Mouse (Mus musculus) adrenal gland, adult (tissue): ENCODE measurements around the gene Obscn.

Experiments
- DNase-seq, 2 experiments: peaks; one replicate each; pipeline ENCODE4 v3.0.0; 2022 to 2023; ENCODE audit warnings: low spot score in 1 of 2; ENCODE audit not compliant: inconsistent age in 2 of 2

Obscn gene

DNA sequence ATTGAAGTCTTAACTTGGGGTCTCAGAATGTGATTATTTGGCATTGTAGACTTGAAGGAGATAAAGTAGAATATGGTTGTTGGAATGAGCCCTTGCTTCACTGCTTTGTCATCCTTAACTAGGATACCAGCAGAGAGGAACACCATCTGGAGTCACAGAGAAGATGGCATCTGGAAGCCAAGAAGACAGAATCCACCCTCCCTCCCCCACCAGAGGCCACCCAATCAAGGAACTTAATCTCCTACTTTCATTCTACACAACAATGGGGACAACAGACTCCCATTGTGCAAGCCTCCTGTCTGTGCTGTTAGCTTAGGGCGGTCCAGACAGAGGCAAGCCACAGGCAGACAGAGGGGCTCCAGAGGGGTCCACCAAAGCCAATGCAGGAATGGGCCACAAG lies 67.8 kb downstream of the Obscn start:
- DNase-seq, result no peak

DNA sequence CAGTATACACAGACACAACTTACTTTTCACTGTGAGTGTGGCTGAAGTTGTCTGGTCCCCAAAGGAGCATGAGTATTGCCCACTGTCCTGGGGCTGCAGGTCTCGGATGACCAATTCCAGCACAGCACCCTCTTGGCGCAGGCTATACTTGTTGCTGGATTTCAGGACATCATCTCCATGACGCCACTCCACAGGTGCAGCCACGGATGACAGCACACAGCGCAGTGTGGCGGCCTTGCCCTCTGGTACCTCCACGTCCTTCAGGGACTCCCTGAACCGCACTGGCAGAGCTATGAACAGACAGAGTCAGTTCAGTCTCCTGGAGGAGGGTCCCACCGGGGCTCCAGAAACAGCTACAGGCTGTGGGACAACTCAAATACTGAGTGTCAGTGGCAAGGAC lies 68.3 kb downstream of the Obscn start:
- no peak for DNase-seq

DNA sequence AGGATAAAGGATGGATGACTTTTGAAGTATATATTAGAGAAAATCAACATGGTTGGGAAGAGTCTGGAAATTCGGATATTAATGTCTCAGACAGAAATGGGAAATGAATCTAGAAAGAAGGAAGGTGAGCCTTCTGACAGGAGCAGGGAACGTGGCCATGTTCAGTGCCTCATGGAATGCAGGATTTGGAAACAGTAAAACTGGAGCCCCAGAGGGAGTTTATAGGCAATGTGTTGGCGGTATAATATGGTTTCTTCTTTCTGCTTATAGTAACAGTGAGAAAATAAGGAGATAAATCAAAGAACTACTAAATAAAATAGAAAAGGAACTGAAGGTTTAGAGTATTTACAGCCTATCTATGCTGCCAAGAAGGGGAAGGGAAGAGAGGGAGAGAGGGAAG lies 78.2 kb downstream of the Obscn start:
- DNase-seq, result no peak

DNA sequence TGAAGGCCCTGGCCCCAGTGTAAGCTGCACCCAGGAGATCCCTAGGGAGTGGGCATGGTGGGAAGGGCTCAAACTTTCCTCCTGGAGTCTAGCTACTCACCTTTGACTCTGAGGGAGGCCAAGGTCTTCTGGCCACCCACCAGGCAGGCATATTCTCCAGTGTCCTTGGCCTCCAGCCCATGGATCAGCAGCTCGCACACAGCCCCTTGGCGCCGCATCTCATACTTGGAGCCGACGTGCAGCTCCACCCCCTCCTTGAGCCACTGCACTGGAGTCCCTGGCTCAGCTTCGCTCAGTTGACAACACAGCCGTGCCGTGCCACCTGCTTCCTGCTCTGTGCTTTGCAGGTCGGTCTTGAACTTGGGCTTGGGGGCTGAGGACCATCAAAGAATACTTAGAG lies 85.2 kb downstream of the Obscn start:
- peak in 1 of 2 experiments; percentile 37 for DNase-seq

DNA sequence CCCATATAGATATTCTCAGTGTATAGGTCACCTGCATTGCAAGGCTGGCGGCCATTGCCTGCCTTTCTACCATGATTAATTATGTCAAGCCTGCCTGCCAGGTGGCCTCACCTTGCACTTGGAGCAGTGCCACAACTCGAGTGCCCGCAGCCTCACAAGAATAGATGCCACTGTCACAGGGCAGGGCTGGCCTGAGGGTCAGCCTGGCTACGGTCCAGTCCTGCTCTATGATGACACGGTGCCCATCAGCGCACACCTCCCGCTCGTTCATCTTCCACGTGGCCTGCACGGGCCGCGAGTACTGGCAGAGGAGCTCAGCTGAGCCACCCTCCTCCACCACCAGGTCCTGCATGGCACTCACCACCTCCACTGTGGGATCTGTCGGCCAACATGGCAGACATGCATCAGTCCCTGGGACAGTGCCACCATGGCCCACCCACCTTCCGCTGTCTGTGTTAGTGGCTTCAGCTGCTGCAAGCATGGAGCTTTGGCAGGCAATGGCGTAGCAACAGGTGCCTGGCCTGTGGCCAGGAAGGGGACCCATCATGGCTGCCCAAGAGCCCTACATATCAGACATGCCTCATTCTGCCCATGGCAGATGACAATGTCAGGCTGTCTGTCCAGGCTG lies 91.4 kb downstream of the Obscn start:
- DNase-seq, result no peak

DNA sequence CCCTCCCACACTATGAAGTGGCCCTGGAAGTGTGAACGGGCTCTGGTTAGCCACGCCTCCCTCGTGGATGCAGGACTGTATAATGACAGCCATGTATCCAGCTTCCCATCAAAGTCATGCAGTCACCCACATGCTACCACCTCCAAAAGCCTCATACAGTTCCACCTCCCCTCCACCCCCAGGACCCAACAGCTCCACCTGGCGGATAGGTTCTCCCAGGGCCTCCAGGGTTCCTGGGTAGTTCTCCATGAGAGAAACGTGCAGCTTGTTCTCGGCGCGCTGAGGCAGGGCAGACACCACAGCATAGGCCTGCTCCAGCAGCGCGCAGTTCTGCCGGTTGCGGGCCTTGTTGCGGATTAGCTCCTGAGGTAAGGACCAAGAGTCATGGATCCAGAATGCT lies 107.2 kb downstream of the Obscn start:
- no peak for DNase-seq

DNA sequence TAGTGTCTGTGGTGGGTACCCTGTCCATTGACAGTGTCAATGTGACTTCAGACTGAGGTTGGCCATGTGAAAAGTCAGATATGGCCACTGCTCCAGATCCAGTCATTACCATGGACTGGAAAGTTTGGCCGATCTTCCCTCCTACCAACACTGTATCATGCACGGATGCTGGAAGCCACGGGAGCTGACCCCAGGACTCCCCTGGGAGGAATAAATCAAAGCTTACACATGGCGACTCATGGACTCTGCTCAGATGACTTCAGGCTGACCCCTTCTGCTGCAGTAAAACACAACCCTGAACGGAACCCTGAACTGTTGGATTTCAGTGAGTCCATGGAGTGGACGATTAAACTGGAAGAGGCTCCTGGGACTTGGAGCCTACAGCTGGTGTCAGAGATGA lies 109.8 kb downstream of the Obscn start:
- DNase-seq, result no peak

DNA sequence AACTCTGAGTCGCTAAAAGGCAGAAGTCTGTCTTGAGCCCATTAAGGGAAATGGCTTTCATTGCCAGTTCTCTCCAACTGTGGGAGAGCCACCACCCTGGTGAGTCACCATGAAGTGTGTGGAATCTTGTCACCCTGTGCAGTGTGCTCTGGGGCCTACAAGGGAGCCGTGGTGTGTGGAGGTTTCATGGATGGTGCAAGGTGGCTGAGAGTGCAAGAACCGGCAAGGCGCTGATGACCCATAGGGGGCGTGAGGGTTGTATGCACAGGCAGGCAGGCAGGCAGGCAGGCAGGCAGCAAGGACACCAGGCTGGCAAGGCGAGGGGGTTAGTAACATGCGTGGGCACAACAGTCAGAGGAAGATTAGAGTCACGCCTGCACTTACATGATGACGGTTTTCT lies 121.2 kb downstream of the Obscn start:
- DNase-seq, result peak; percentile 57 to 83

DNA sequence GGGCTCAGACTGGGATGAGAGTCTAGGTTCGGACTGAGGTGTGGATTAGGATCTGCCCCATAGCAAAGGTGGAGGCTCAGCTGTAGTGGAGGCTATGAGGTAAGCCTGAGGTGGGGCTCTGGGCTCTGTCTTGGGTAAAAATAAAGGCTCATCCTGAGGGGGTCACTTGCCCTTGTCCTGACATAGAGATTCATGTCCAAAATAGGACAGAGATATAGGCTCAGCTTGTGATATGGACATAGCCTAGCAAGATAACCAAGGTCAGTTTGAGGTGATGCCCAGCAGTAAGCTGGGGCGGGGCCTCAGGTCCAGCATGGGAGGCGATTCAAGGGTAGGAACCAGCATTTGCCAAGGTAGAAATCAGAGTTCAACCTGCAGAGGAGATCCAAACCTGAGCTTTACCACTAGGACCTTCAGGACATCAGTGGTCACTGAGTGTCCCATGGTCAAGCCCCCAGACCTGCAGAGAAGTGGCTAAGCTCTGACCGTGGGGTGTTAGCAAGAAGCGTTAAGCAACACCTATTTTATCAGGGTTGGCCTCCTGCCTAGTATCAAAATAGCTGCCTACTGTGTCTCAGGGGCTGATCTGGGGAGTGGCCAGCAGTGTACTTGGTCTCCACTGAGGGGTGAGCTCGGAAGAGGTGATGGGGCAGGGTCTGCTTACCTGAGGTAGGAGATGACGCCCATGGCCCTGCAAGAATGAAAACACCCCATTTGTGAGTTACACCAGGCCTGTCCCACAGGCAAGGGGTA lies 133.7 kb downstream of the Obscn start:
- no peak for DNase-seq

DNA sequence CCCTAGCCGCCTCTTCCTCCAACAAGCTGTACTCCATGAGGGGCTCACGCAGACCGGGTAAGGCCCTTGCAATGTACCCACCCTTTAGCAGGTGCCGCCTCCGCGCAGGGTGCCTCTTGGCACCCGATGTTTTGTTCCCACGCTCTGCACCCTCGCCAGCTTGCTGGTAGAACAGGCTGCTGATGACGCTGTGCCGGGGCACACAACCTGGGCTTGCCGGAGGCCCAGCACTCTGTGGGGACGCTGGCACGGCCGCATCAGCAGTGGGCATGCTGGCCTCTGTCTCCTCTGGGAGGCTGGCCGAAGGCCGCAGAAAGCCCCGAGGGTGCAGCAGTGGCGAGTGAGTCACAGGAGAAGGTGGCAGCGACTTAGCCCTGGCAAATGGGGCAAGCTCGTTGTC lies 135.6 kb downstream of the Obscn start:
- DNase-seq, result no peak

DNA sequence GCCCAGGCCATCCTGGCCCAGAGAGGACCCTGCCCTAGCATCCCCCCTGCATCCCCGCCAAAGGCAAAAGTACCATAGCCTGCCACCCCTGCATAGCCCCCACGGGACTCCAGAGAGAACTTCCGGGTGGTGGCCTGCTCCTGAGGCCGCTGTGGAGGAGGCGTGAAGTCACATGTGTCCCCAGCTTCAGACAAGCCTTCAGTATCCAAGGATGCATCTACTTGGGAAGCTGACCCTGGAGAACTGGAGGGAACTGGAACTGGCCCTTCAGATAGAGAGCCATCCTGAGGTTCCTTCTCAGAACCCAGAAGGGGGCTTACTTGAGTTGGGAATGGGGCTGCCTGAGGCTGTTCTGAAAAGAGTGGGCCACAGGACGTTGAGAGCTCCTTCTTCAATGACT lies 136.4 kb downstream of the Obscn start:
- no peak for DNase-seq

DNA sequence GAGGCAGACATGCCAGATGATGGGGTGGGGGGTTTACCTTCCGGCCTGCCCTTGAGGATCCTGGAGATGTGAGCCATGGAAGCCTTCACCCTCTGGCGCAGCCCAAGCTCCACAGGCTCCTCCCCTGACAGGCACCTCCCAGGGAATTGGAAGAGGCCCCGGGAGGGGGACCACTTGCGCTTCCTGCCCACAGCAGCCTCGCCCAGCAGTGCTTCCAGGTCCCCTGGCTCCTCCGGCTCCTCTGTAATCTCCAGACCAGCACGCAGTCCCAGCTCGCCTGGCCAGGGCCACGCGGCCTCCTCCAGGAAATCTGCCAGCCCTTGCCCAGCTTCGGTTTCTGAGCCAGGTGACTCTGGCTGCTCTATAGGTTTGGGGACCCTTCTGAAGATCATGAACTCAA lies 137.0 kb downstream of the Obscn start:
- DNase-seq, result peak; percentile 42 to 47

DNA sequence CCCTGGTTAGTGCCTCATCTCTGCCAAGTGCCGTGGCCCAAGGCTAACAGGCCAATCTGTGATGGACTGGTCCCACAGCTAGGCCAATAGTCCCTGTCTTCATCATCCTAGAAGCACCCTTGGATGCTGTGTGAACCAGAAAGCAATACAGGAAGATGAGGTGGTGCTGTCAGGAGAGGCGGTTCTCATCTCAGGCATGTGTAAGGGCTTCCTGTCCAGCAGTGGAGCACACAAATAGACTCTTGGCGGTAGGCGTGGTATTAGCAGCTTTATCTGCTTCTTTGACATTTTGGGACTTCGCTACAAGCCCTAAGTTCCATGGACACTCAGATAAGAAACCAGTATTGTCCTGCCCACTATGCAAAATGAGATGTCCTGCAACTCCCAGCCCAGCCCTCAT lies 138.7 kb downstream of the Obscn start:
- no peak for DNase-seq

DNA sequence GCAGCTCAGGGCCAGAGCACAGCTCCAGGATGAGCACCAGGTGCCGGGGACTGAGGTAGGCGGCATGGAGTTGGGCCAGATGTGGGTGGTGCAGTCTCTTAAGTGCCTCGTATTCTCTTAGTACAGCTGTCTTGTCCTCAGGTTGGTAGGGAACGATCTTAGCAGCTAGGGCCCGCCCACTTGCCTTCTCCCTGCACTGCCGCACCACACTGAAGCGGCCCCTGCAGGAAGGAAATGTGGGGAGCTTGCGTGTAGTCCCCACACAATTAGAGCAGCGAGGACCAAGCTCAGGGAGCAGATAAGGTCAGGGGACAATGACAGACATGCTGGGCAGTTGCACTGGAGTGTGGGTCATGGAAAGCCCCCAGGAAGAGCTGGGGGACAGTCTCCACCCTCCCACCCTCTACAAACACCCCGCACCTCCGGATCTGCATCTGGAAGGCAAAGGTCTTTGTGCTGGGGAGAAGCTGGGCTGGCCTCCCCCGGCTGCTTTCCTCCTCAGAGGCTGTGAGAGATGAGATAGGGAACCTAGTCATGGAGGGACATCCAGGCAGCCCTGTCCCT lies 140.3 kb downstream of the Obscn start:
- DNase-seq, result no peak

DNA sequence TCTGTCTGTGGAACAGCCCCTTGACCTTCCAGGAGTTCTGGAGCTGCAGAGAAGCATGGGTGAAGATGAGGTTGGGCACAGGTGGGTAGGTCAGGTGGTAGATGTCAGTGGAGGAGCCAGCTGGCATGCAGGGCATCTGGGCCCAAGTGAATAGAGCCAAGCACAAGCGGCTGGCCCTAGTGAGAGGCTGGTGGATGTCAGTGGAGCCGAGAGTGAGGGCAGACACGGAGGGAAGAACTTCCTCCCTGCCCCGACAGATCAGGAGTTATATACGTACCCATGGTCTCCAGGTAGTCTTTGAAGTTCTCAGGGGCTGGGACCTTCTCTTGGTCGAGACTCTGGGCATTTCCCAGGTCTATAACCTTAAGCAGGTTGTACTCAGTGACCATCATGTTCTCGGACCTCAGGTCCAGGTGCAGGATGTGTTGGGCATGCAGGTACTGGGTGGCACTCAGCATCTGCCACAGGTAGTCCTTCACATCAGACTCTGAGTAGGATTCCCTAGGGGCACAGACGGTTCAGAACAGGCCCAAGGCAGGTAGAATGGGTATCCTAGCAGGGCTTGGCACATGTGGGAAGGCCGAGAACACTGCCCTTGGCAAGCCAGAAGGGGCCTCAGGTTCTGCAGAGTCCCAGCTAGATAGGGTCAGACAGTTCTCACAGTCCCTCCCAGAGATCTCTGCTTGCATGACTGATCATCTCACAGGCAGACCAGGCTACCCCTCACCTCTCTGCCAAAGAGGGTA lies 141.0 kb downstream of the Obscn start:
- DNase-seq, result no peak

DNA sequence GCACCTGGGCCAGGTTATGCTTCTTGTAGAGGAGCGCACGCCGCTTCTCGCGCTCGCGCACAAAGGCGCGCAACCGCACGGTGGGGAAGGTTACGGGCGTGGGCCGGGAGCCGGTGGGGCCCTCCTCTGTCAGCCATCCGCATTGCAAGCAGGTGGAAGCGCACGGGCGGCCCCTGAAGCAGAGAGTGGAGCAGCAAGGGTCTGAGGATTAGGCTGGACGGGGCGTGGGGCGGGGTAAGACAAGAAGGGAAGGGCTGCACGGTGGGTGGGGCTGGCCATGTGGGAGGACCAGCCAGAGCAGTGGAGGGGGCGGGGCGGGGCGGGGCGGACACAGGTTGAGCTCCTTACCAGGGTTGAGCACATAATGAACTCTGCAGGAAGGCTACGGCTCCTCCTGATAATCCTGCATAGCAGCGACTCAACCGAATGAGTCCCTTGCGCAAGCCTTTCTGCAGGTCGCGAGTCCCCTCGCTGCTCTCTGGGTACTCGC lies 141.8 kb downstream of the Obscn start:
- DNase-seq, result peak; percentile 58 to 73

DNA sequence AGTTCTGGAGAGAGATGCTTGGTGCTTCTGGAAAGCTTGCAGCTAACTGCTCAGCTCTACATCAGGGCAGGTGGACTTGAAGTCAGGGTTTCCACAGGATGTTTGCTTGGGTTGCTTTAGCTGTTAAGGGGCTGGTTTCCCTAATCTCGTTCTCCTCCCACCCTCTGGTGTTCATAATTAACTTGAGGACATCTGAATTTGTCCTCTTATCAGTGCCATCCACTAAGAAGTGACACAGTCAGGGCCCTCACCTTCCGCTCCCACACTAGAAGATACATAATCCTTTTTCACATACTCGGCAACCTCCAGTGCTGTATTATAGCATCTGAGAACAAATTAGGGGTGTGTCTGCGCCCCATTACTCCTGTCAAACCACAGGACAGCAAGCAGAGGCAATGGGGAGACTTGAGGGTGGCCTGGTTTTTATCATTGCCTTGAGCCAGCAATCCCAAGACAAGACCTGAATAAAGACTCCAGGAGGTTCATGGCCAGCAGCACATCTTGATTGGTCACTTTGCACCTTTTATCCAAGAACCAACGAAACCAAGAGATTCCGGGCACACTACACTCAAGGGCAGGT lies 143.0 kb downstream of the Obscn start:
- DNase-seq, result no peak

DNA sequence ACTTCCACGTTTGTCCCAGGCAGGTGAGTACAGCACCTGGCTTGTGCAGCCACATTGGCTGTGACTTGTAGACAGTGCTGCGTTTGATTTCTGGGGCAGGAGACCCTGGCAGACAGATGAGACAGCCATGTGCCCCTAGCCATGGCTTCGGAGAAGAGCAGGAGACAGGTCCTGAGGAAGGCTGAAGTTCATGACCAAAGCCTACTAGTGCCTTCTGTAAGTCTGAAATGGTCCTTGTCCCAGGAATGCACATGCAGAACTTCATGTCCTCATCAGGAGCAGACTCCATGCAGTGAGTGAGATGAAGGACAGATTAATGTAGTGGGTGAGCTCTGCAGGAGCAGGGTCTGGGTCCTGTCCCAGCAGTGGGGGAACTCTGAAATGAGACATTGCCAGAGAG lies 144.3 kb downstream of the Obscn start:
- no peak for DNase-seq

DNA sequence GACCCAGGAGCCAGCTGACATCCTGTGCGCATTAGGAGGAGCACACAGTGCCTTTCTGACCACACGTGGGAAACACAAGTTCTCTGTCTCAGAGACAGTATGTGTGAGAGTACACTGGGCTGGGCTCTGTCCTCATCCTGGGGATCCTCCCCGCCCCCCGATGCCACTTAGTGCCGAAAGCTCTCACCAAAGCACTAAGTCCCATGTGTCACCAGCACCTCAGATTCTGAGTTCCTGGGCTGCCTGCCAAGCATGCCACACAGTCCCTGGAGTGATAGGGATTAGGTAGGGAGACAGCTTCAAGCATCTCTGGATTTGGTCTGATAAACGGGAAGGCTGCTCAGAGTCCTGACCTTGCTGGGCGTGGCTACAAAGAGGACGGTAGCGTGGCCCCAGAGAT lies 145.4 kb downstream of the Obscn start:
- DNase-seq, result no peak

DNA sequence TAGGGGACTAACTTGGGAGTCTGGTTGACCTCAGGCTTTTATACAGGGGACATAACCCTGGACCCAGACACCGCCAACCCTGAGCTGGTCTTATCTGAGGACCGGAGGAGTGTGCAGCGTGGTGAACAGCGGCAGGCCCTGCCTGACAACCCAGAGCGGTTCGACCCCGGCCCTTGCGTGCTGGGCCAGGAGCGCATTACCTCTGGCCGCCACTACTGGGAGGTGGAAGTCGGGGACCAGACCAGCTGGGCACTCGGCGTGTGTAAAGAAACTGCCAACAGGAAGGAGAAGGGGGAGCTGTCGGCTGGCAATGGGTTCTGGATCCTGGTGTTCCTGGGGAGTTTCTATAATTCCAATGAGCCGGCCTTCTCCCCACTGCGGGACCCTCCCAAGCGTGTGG lies 146.1 kb downstream of the Obscn start:
- DNase-seq, result no peak

DNA sequence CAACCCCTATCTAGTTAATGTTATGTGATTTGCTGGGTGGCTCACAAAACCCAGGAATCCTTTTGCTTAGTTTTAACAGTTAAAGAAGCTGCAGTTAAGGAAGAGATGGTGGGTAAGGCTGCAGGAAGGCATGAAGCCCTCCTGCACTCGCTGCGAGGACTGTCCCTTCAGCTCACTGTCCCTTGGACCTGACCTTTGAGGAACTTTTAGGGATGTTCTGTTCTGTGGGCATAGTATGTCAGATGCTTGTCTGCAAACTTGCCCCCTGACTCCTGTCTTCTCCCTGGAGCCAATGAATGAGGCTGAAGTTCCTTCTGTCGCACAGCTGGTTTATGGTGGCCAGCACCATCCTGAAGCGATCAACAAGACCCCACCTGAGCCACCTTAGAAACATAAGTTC lies 147.0 kb downstream of the Obscn start:
- no peak for DNase-seq
